Mouse (Mus musculus) embryonic facial prominence, embryonic 10.5 days (tissue): Measurements from ENCODE around the gene Tprkb. TPM values are rescaled to one million over a fixed set of nuclear protein-coding genes. Genes with fewer than 3 reads are reported as not detected.
"Not testable (repeated sequence)": the region's sequence is repeated elsewhere in the genome, so short reads cannot be mapped to it uniquely, and the experiment has no call there.

Source experiments
- DNase-seq: peaks from one replicate; pipeline ENCODE4 v3.0.0-alpha.2; 2017; ENCODE audit warnings: low spot score
- H3K27ac ChIP-seq: fragments of 300-500 bp; sonication (generic); replicated peaks from 2 replicates; pipeline ENCODE4 v1.5.1; 2016; ENCODE audit warnings: mild to moderate bottlenecking
- H3K27me3 ChIP-seq: fragments of 300-500 bp; sonication (generic); replicated peaks from 2 replicates; pipeline ENCODE4 v1.6.1; 2016; ENCODE audit warnings: low read depth, mild to moderate bottlenecking; ENCODE audit not compliant: poor library complexity, severe bottlenecking
- H3K36me3 ChIP-seq: fragments of 300-500 bp; sonication (generic); replicated peaks from 2 replicates; pipeline ENCODE4 v1.6.1; 2016; ENCODE audit warnings: mild to moderate bottlenecking, moderate library complexity
- H3K4me1 ChIP-seq: fragments of 300-500 bp; sonication (generic); 2 replicates; pipeline ENCODE4 v1.6.1; 2016
- H3K4me3 ChIP-seq: fragments of 300-500 bp; sonication (generic); 2 replicates; pipeline ENCODE4 v1.5.1; 2016; ENCODE audit warnings: mild to moderate bottlenecking, moderate library complexity
- H3K9me3 ChIP-seq: fragments of 300-500 bp; sonication (generic); 2 replicates; pipeline ENCODE4 v1.6.1; 2016; ENCODE audit warnings: mild to moderate bottlenecking
- WGBS: fragments of 180-500 bp; shearing (Covaris S2); methylation state at CpG from one replicate; pipeline ENCODE4 v1.1.7; 2016; 5-methylcytosine and 5-hydroxymethylcytosine counted together
- polyA plus RNA-seq: library from polyadenylated mRNA; unstranded; fragments of >200 nt; fragmentation: Nextera tagmentation; extraction: Ambion mirVana; gene quantifications from 2 replicates; pipeline ENCODE4 v1.2.1, GENCODE M21; 2016

Tprkb gene
- polyA plus RNA-seq, 1 experiment from 2014 or later = 29.0 TPM

- Histone ChIP-seq H3K27me3 (no peaks in the 10 kb centered on the region), H3K36me3 (peaks cover 74% of the 10 kb centered on the region), H3K4me1 (no peaks in the 10 kb centered on the region), H3K27ac (no peak overlapping the region), H3K9me3 (no peaks in the 10 kb centered on the region), H3K4me3 (no peak overlapping the region)
- 91% methylated on average over 1 of the region's 1 CpGs for WGBS
- no peak for DNase-seq
These were observed 12.0 kb downstream of the Tprkb start for GRCm38 (mm10) chr6:85923643-85924042.

GRCm38 (mm10) chr6:85926709-85927108, 15.0 kb downstream of the Tprkb start:
- no peaks in the 10 kb centered on the region for H3K4me1 ChIP-seq
- no peaks in the 10 kb centered on the region for H3K9me3 ChIP-seq
- 100% methylated on average over 1 of the region's 1 CpGs for WGBS
- no peak for DNase-seq
- H3K36me3 ChIP-seq = peaks cover 87% of the 10 kb centered on the region
- H3K27me3 ChIP-seq = no peaks in the 10 kb centered on the region
- no peak overlapping the region for H3K4me3 ChIP-seq
- H3K27ac ChIP-seq = no peak overlapping the region

- no peaks in the 10 kb centered on the region for H3K27me3 ChIP-seq
- H3K4me1 ChIP-seq = no peaks in the 10 kb centered on the region
- 88% methylated on average over 9 of the region's 9 CpGs for WGBS
- no peak overlapping the region for H3K27ac ChIP-seq
- H3K9me3 ChIP-seq = no peaks in the 10 kb centered on the region
- peaks cover 79% of the 10 kb centered on the region for H3K36me3 ChIP-seq
- DNase-seq = no peak
- no peak overlapping the region for H3K4me3 ChIP-seq
These were observed 16.1 kb downstream of the Tprkb start for GRCm38 (mm10) chr6:85927476-85928464.

GRCm38 (mm10) chr6:85929312-85929711, 17.6 kb downstream of the Tprkb start:
- WGBS = 86% methylated on average over 1 of the region's 1 CpGs
- Histone ChIP-seq H3K36me3 (peaks cover 71% of the 10 kb centered on the region), H3K4me3 (no peak overlapping the region), H3K27me3 (no peaks in the 10 kb centered on the region), H3K9me3 (no peaks in the 10 kb centered on the region), H3K27ac (no peak overlapping the region), H3K4me1 (no peaks in the 10 kb centered on the region)
- DNase-seq = no peak

GRCm38 (mm10) chr6:85934047-85934446, 22.4 kb downstream of the Tprkb start:
- Histone ChIP-seq H3K27me3 (no peaks in the 10 kb centered on the region), H3K4me3 (no peak overlapping the region), H3K36me3 (peaks cover 30% of the 10 kb centered on the region), H3K27ac (no peak overlapping the region), H3K4me1 (peaks cover 11% of the 10 kb centered on the region), H3K9me3 (no peaks in the 10 kb centered on the region)
- no peak for DNase-seq
- 87% methylated on average over 8 of the region's 8 CpGs for WGBS

- 69% methylated on average over 3 of the region's 3 CpGs for WGBS
- no peaks in the 10 kb centered on the region for H3K27me3 ChIP-seq
- DNase-seq = no peak
These were observed 24.0 kb downstream of the Tprkb start for GRCm38 (mm10) chr6:85935646-85936045.

GRCm38 (mm10) chr6:85936508-85937465, 25.1 kb downstream of the Tprkb start:
- Histone ChIP-seq H3K4me1 (peaks cover 11% of the 10 kb centered on the region), H3K36me3 (peaks cover 21% of the 10 kb centered on the region), H3K27ac (peak overlapping the region; percentile 82), H3K4me3 (peak overlapping the region; percentile 61)
- not testable (repeated sequence) for H3K9me3 ChIP-seq, H3K27me3 ChIP-seq
- peak; percentile 83 for DNase-seq
- WGBS = 1% methylated on average over 50 of the region's 50 CpGs

More at GRCm38 (mm10) chr6:85935646-85936045, 24.0 kb downstream of the Tprkb start:
- Histone ChIP-seq H3K9me3 (no peaks in the 10 kb centered on the region), H3K4me3 (no peak overlapping the region), H3K27ac (no peak overlapping the region), H3K36me3 (peaks cover 18% of the 10 kb centered on the region), H3K4me1 (peaks cover 11% of the 10 kb centered on the region)

GRCm38 (mm10) chr6:85938701-85939100, 27.0 kb downstream of the Tprkb start:
- H3K4me1 ChIP-seq = peaks cover 11% of the 10 kb centered on the region
- H3K4me3 ChIP-seq = no peak overlapping the region
- H3K27ac ChIP-seq = no peak overlapping the region
- WGBS = 81% methylated on average over 10 of the region's 10 CpGs
- H3K27me3 ChIP-seq = no peaks in the 10 kb centered on the region
- no peaks in the 10 kb centered on the region for H3K9me3 ChIP-seq
- peaks cover 31% of the 10 kb centered on the region for H3K36me3 ChIP-seq
- DNase-seq = no peak

GRCm38 (mm10) chr6:85942469-85942868, 30.8 kb downstream of the Tprkb start:
- Histone ChIP-seq H3K4me1 (peaks cover 1% of the 10 kb centered on the region), H3K27me3 (no peaks in the 10 kb centered on the region), H3K27ac (no peak overlapping the region), H3K4me3 (no peak overlapping the region), H3K36me3 (peaks cover 69% of the 10 kb centered on the region), H3K9me3 (no peaks in the 10 kb centered on the region)
- WGBS = 90% methylated on average over 3 of the region's 3 CpGs
- no peak for DNase-seq

GRCm38 (mm10) chr6:85948549-85948948, 36.9 kb downstream of the Tprkb start:
- no peak for DNase-seq
- 87% methylated on average over 6 of the region's 6 CpGs for WGBS
- Histone ChIP-seq H3K27me3 (no peaks in the 10 kb centered on the region), H3K4me3 (no peak overlapping the region), H3K27ac (no peak overlapping the region), H3K9me3 (no peaks in the 10 kb centered on the region), H3K36me3 (peaks cover 100% of the 10 kb centered on the region), H3K4me1 (no peaks in the 10 kb centered on the region)

- Histone ChIP-seq H3K36me3 (peaks cover 66% of the 10 kb centered on the region), H3K27ac (no peak overlapping the region), H3K4me3 (no peak overlapping the region), H3K27me3 (no peaks in the 10 kb centered on the region), H3K4me1 (peaks cover 11% of the 10 kb centered on the region), H3K9me3 (no peaks in the 10 kb centered on the region)
- WGBS = 91% methylated on average over 3 of the region's 3 CpGs
- no peak for DNase-seq
These were observed 45.9 kb downstream of the Tprkb start for GRCm38 (mm10) chr6:85957581-85957980.
